Mouse (Mus musculus) c-Kit-positive CD71-positive TER-119-positive erythroid progenitor cells, embryonic 14.5 days (primary cell): Measurements from ENCODE around the gene Rps2.
A peak's percentile ranks its signal among the peaks of the same experiment; 100 is the strongest.
"Not testable (repeated sequence)": the region's sequence is repeated elsewhere in the genome, so short reads cannot be mapped to it uniquely, and the experiment has no call there.

Experiments
- DNase-seq: peaks from one replicate; pipeline ENCODE4 v3.0.0-alpha.2; 2013; ENCODE audit warnings: low spot score

Gene Rps2

DNA sequence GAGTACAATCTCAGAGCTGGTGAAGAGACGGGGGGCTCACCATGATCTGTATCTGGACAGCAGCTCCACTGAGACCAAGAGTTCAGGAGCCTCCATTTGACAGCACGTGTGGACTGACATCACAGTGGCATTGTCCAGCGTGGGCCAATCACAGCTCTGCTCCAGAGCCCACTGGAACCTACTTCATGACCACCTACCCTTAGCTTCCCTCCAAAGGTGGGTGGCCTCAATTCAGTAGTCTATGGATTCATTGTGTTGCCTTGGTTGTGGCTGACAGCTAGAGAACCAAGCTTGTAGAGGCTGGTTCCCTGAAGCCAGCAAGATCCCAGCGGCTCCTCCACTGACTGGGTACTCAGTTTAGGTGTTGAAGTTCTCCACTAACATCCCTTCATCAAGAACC is at the start of gene Rps2, which contains the start of gene Rnf151:
Gene Rps2, plus strand, starts transcription at position 174 of the 400 bp plus-strand sequence.
Gene Rnf151, minus strand, starts transcription at position 121 of the 400 bp plus-strand sequence.
- DNase-seq, result no peak

DNA sequence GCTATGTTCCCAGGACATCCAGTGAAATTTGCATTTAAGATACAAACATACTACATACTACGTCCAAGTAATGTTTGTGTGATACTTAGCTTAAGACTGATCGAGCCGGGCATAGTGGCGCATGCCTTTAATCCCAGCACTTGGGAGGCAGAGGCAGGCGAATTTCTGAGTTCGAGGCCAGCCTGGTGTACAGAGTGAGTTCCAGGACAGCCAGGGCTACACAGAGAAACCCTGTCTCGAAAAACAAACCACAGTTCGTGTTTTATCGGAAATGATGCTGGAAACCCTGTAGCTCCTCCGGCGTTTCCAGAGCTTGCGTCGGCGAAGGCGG is 48.7 kb upstream of the Rps2 start:
- not testable (repeated sequence) for DNase-seq

DNA sequence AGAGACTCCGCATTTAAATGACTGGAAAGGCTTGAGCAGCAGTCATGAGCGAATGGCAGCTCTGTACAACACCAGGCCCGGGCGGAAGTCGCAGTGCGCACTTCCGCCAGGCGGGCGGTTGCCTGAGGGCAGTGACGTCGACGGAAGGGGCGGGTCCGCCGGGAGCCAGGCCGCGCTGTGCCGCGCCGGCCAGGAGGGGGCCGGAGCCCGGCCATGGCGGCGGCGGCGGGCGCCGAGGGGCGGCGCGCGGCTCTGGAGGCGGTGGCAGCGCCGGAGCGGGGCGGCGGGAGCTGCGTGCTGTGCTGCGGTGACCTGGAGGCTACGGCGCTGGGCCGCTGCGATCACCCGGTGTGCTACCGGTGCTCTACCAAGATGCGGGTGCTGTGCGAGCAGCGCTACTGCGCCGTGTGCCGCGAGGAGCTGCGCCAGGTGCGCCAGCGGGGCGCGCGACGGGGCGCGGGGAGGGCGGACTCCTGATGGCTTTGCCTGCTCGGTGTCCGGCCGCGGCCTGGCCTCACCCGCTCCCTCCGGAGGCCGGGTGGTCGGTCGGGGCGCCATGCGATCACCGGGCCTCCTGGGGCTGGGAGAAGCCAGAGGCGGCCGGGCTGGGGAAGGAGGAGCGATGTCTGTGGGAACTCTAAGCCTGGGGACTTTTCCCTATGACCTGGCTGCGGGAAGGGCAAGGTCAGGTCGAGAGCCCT is 48.2 kb upstream of the Rps2 start, which contains the start of gene Zfp598:
Gene Zfp598, plus strand, starts transcription at position 143 of the 701 bp plus-strand sequence.
- peak; percentile 89 for DNase-seq

DNA sequence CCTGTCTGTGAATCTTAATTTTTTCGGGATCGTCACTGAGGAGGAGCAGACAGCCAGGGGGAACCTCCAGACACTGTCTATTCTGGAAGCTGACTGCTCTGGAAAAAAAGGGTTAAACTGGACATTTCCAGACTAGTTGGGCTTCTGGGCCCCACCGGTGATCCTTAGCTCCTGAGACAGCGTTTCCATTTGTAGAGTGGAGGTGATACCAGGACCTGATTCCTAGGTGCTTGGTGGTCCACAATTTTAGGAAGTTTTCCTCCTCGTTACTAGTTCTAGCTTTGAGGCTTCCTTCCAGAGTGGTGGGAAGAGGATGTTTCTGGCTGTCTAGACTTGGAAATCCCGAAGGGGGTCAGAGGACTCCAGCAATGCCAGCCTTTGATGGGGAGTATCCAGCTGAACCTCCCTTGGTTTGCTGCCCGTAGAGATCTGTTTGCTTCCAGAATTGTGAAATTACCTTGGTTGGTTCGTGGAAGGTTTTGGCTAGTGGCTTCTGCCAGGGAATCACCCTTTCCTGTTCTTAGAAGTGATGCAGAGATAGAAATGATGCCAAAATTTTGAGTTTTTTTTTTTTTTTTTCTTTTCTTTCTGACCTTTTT is 47.6 kb upstream of the Rps2 start:
- DNase-seq, result no peak

DNA sequence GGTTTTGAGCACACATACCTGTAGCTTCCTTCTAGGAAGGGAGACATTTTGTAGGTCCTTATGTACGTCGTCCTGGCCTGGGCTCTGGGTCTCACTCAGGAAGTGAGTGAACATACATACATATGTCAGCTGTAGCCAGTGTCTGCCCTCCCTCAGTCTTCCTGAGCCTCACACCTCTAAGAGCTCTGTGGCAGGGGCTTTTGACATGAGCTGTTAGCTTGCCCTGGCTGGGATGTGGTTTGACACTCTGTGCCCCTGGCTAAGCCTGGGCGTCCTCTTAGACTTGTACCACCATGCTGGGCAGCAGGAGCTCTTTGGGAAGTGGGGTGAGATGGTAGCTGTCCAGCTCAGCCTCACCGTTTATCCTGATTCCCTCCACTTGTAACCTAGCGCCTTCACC is 46.6 kb upstream of the Rps2 start:
- DNase-seq, result no peak

DNA sequence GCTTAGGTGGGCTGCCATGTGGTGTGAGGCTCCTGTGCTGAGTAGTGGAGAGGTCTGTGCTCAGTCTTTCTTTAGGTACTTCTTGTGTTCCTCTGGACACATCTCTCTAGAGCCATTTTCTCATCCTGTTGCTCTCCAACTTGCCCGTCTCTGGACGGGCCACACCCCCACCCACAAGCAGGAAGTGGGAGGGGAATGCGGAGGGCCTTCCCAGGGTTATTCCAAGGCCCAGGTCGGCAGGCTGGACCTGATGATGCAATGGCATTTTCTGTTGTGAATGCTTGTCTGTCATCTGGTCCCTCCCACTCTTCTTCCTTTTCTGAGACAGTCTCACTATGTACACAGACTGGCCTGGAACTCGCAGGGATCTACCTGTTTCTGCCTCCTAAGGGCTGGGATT is 45.8 kb upstream of the Rps2 start:
- DNase-seq, result no peak

DNA sequence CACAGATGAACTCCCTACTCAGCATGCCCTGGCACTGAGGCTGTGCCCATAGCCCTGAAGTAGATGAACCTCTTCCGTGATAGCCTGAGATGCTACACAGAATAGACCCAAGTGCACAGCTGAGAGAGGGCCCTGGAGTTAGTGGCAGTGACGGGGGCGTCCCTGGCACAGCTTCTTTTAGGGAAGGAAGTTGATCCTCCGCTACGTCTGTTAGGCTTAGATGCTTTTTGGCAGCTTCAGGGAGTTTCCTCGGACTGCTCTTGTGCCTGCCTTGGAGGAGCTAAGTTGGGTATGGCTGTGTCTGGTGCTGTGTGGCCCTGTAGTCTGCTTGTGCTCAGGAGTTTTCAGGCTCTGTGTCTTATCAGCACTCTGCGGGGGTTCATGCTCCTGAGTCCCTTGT is 43.6 kb upstream of the Rps2 start:
- DNase-seq, result no peak

DNA sequence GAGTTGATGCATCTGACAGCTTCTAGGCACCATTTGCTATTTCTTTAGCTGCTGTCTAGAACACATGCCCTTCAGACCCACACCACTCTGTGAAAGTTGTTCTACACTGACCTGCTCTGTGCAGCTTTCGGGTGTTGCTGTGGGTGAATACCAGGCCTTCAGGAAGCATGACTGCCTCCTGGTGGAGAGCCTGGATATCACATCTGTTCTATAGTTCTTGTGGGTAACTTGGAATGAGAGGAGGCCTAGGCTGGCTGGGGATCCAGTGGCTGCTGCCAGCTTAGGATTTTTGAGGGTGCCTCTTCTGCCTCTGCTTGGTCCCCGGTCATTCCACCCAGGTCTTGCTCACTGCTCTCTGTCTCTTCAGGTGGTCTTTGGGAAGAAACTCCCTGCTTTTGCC is 41.7 kb upstream of the Rps2 start:
- peak; percentile 76 for DNase-seq

DNA sequence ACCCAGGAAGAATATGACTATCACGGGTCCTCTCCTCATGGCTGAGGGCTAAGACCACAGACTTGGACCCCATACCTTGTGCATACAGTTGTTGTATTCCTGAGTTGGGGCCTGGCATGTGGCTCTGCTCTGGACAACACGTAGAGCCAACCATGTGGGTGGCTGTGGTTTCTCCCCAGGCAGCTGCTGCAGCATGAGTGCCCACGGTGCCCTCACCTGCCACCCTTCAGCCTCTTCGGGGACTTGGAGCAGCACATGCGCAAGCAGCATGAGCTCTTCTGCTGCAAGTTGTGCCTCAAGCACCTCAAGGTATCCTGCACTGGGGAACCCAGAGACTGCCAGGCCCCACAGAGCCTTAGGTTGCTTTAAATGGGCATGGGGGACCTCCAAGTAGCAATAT is 41.0 kb upstream of the Rps2 start:
- no peak for DNase-seq

DNA sequence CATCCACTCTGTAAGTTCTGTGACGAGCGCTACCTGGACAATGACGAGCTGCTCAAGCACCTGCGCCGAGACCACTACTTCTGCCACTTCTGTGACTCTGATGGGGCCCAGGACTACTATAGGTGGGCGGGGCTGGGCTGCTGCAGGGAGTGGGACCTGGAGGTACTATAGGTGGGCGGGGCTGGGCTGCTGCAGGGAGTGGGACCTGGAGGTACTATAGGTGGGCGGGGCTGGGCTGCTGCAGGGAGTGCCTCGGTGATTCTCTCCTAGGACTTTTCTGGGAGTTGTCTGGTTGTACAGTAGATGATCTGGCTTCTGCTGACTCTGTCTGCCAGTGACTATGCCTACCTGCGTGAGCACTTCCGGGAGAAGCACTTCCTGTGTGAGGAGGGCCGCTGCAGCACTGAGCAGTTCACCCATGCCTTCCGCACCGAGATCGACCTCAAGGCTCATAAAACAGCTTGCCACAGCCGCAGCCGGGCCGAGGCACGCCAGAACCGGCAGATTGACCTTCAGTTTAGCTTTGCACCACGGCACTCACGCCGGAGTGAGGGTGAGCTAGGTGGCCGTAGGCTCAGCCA is 40.3 kb upstream of the Rps2 start:
- DNase-seq, result no peak

GRCm38 (mm10) chr17:24686514-24686913 is 31.4 kb upstream of the Rps2 start:
- peak; percentile 45 for DNase-seq

- peak; percentile 52 for DNase-seq
Observed at GRCm38 (mm10) chr17:24687146-24687595, 30.7 kb upstream of the Rps2 start.

GRCm38 (mm10) chr17:24687599-24687998 is 30.3 kb upstream of the Rps2 start:
- no peak for DNase-seq

GRCm38 (mm10) chr17:24689251-24690081 is 28.4 kb upstream of the Rps2 start, which contains the start of gene Syngr3:
Gene Syngr3 (minus strand): TSS chr17:24689955.
- no peak for DNase-seq

- no peak for DNase-seq
Observed at GRCm38 (mm10) chr17:24692385-24692784, 25.5 kb upstream of the Rps2 start.

- DNase-seq, result peak; percentile 33
Observed at GRCm38 (mm10) chr17:24695326-24696010, 22.4 kb upstream of the Rps2 start.

DNA sequence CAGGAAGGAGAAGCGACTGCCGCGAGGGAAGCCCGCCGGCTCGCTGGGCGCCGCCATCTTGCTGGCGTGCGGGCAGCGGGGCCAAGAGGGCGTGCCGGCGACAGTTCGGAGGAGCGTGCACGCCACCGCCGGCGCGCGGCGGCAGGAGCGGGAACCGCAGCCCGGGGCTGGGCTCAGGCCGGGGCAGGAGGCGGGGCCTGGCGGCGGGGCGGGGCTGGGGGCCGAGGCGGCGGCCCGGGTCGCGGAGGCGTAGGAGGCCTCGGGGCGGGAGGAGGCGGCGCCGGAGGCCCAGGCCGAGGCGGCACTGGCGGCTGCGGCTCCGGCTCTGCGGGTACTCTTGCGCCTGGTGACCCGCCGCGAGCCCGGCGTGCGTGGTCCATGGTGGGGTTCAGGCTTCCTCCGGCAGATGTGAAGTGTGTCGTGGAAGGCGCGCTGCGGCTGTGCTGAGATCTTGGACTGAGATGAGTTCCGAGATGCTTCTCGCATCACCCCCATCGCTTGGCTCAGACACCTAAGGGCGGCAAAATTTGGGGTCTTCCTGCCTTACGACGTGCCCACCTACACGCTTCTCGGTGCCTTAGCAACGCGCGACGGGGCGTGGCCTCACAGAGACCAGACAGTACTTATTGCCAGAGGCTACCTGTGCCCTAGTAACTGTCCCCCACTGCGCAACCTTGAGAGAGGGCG is 21.8 kb upstream of the Rps2 start, which contains the start of the genes Gfer and Noxo1:
Gene Gfer, minus strand, starts transcription at position 146 of the 687 bp plus-strand sequence.
Gene Noxo1, plus strand, starts transcription at position 224 of the 687 bp plus-strand sequence.
- DNase-seq, result peak; percentile 76

GRCm38 (mm10) chr17:24697985-24698384 is 19.9 kb upstream of the Rps2 start:
- DNase-seq, result no peak

DNA sequence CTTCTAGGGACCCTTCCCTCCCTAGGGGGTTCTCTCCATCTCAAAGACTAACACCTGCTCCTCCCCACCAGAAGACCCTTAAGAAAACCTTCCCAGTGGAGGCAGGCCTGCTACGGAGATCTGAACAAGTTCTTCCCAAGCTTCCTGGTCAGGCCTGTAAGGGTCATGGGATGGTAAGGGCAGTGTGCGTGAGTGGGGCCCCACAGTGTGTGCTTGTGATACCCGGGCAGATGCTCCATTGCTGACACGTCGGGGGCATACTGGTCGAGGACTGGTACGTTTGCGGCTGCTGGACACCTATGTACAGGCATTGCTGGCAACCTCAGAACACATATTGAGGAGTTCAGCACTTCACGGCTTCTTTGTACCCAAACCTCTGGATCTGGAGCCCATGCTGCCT is 19.2 kb upstream of the Rps2 start:
- DNase-seq, result no peak

DNA sequence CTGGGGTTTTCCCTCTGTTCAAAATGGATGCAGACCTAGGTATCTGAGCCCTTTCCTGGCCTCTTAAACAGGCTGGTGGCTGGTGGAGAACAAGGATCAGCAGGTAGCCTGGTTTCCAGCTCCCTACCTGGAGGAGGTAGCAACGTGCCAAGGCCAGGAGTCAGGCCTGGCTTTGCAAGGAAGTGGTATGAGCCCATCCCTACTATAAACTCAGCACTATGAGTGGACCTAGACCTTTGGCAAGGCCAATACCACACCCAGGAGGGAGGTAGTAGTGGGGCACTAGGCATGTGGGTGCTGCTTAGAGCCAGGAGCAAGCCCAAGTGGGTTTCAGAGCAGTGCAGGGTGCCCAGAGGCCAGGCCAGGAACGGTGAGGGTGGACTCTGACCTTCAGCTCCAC is 18.4 kb upstream of the Rps2 start:
- no peak for DNase-seq

DNA sequence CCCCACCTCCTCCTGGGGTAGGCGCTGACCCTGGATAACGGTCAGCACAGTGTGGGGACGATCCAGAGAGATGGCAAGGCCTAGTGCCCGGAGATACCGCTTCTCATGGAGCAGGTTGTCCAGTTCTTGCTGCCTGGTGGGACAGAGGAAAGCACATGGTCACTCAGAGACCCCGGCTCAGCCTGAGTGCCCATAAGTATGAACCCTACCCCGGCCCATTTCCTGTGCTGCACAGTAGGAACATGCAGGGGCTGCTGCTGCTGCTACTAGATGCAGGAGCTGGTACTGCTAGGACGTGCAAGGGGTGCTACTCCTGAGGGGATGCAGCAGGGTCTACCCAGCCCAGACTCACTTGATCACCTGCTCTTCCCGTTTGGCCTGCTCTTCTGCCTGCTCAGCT is 16.7 kb upstream of the Rps2 start:
- no peak for DNase-seq
